Mouse (Mus musculus) cerebellum, postnatal 36 days (tissue): Measurements from ENCODE around the gene Ambra1.

ENCODE experiments used
- DNase-seq, 2 experiments: peaks; one replicate each; pipeline ENCODE4 v3.0.0; 2021 to 2022; ENCODE audit warnings: mixed read lengths in 2 of 2

The Ambra1 gene

GRCm38 (mm10) chr2:91876000-91876805, 146.3 kb downstream of the Ambra1 start:
- DNase-seq = no peak

- DNase-seq = no peak
Measured at GRCm38 (mm10) chr2:91876806-91877140, 146.8 kb downstream of the Ambra1 start.

GRCm38 (mm10) chr2:91878387-91879180, 148.7 kb downstream of the Ambra1 start:
- DNase-seq = no peak

GRCm38 (mm10) chr2:91883961-91884360, 154.0 kb downstream of the Ambra1 start:
- peak; percentile 25 to 30 for DNase-seq

GRCm38 (mm10) chr2:91884616-91885015, 154.7 kb downstream of the Ambra1 start:
- no peak for DNase-seq

- no peak for DNase-seq
Measured at GRCm38 (mm10) chr2:91894716-91895115, 164.8 kb downstream of the Ambra1 start.

GRCm38 (mm10) chr2:91895401-91895800, 165.5 kb downstream of the Ambra1 start:
- no peak for DNase-seq

- no peak for DNase-seq
Measured at GRCm38 (mm10) chr2:91897968-91898367, 168.0 kb downstream of the Ambra1 start.

- no peak for DNase-seq
Measured at GRCm38 (mm10) chr2:91899141-91899540, 169.2 kb downstream of the Ambra1 start.

- no peak for DNase-seq
Measured at GRCm38 (mm10) chr2:91900431-91900830, 170.5 kb downstream of the Ambra1 start.

GRCm38 (mm10) chr2:91902336-91902735, 172.4 kb downstream of the Ambra1 start:
- peak; percentile 64 to 67 for DNase-seq

- no peak for DNase-seq
Measured at GRCm38 (mm10) chr2:91903171-91903925, 173.4 kb downstream of the Ambra1 start.

- peak; percentile 33 to 40 for DNase-seq
Measured at GRCm38 (mm10) chr2:91904618-91905307, 174.8 kb downstream of the Ambra1 start.

- no peak for DNase-seq
Measured at GRCm38 (mm10) chr2:91906141-91906540, 176.2 kb downstream of the Ambra1 start.

GRCm38 (mm10) chr2:91912616-91913015, 182.7 kb downstream of the Ambra1 start:
- no peak for DNase-seq

GRCm38 (mm10) chr2:91913328-91914110, 183.6 kb downstream of the Ambra1 start:
- DNase-seq = no peak

GRCm38 (mm10) chr2:91916346-91916977, 186.5 kb downstream of the Ambra1 start:
- DNase-seq = no peak

GRCm38 (mm10) chr2:91917096-91917495, 187.2 kb downstream of the Ambra1 start:
- DNase-seq = no peak

GRCm38 (mm10) chr2:91920130-91920529, 190.2 kb downstream of the Ambra1 start:
- DNase-seq = no peak

GRCm38 (mm10) chr2:91921181-91921789, 191.4 kb downstream of the Ambra1 start:
- peak; percentile 14 to 18 for DNase-seq
